Mouse (Mus musculus): ENCODE results near the gene Arhgdig. TPM values are rescaled to one million over a fixed set of nuclear protein-coding genes. Genes with fewer than 3 reads are reported as not detected.

The Arhgdig gene
- polyA plus RNA-seq (2017; shearing (Covaris generic)) = 0.51 TPM

GRCm38 (mm10) chr17:26207686-26208085 lies at the start of gene Arhgdig:
Gene Arhgdig, minus strand, starts transcription at chr17:26207786.

GRCm38 (mm10) chr17:26252539-26253251 lies 45.1 kb upstream of the Arhgdig start, which contains the start of gene Luc7l:
Gene Luc7l, plus strand, starts transcription at chr17:26252896.

GRCm38 (mm10) chr17:26244101-26244841 lies 36.7 kb upstream of the Arhgdig start, which contains the start of gene Fam234a:
Gene Fam234a, minus strand, starts transcription at chr17:26244242.

GRCm38 (mm10) chr17:26202737-26203136 lies 4.8 kb downstream of the Arhgdig start, which contains the start of gene Rgs11:
Gene Rgs11, plus strand, starts transcription at chr17:26202951.

GRCm38 (mm10) chr17:26198892-26199291 lies 8.7 kb downstream of the Arhgdig start, which contains the start of gene Pdia2:
Gene Pdia2, minus strand, starts transcription at chr17:26199087.

Other genes starting within 250 kb of the Arhgdig start
- gene Capn15, start 222.0 kb downstream of the Arhgdig start, polyA plus RNA-seq (2017; shearing (Covaris generic)) = 30.1 TPM
- gene Rab11fip3, start 138.2 kb downstream of the Arhgdig start, polyA plus RNA-seq (2017; shearing (Covaris generic)) = 13.5 TPM
- gene Decr2, start 117.4 kb downstream of the Arhgdig start, polyA plus RNA-seq (2017; shearing (Covaris generic)) = 30.0 TPM
- 3.3 TPM for gene Nme4, start 112.2 kb downstream of the Arhgdig start, polyA plus RNA-seq (2017; shearing (Covaris generic))
- gene Tmem8, start 94.5 kb downstream of the Arhgdig start, polyA plus RNA-seq (2017; shearing (Covaris generic)) = 27.9 TPM
- 76.8 TPM for gene Mrpl28, start 84.3 kb downstream of the Arhgdig start, polyA plus RNA-seq (2017; shearing (Covaris generic))
- 100 TPM for gene Axin1, start 69.1 kb downstream of the Arhgdig start, polyA plus RNA-seq (2017; shearing (Covaris generic))
- 0.25 TPM for gene Pdia2, start 8.7 kb downstream of the Arhgdig start, polyA plus RNA-seq (2017; shearing (Covaris generic))
- gene Rgs11, start 4.8 kb downstream of the Arhgdig start, polyA plus RNA-seq (2017; shearing (Covaris generic)) = 13.5 TPM
- gene Fam234a, start 36.5 kb upstream of the Arhgdig start, polyA plus RNA-seq (2017; shearing (Covaris generic)) = 19.5 TPM
- 102 TPM for gene Luc7l, start 45.1 kb upstream of the Arhgdig start, polyA plus RNA-seq (2017; shearing (Covaris generic))
- gene Neurl1b, start 207.0 kb upstream of the Arhgdig start, polyA plus RNA-seq (2017; shearing (Covaris generic)) = 0.04 TPM

All from CD4-positive, CD25-positive, alpha-beta regulatory T cell (primary cell).